Mouse (Mus musculus): Measurements from ENCODE around the gene Kansl1l. TPM values are rescaled to one million over a fixed set of nuclear protein-coding genes. Genes with fewer than 3 reads are reported as not detected.
A peak's percentile ranks its signal among the peaks of the same experiment; 100 is the strongest.

Kansl1l gene
- polyA plus RNA-seq, 1 experiment from 2014 or later, result 19.2 TPM

GRCm38 (mm10) chr1:66815941-66816777 lies 1.2 kb downstream of the Kansl1l start:
- H3K27me3 ChIP-seq (replicated peaks), result 0 out of 2 replicates have a peak, but pooled peaks cover 2% of the 10 kb centered on the region
- no peaks in the 10 kb centered on the region for H3K36me3 ChIP-seq
- peak overlapping the region; percentile 77 for H3K4me3 ChIP-seq
- peak; percentile 48 for ATAC-seq (ENCODE audit: low FRiP score, low read depth)
- WGBS, result 1% methylated on average over 39 of the region's 39 CpGs
- H3K4me1 ChIP-seq, result peaks cover 17% of the 10 kb centered on the region
- H3K9ac ChIP-seq, result peak overlapping the region; percentile 60
- peak overlapping the region; percentile 75 for H3K4me2 ChIP-seq (replicated peaks)
- peak overlapping the region; percentile 95; the same call in 1 of the 2 replicates for H3K27ac ChIP-seq
- H3K9me3 ChIP-seq, result no peaks in the 10 kb centered on the region

- Histone ChIP-seq H3K9ac (no peak overlapping the region), H3K4me2 (replicated peaks) (peak overlapping the region; percentile 38), H3K9me3 (no peaks in the 10 kb centered on the region)
Observed at GRCm38 (mm10) chr1:66814756-66815155, 2.6 kb downstream of the Kansl1l start.

GRCm38 (mm10) chr1:66813191-66813590 lies 4.2 kb downstream of the Kansl1l start:
- WGBS, result 90% methylated on average over 1 of the region's 1 CpGs
- Histone ChIP-seq H3K9ac (no peak overlapping the region), H3K27me3 (replicated peaks) (no peaks in the 10 kb centered on the region), H3K27ac (no peak overlapping the region), H3K4me2 (replicated peaks) (no peak overlapping the region), H3K4me1 (peaks cover 13% of the 10 kb centered on the region), H3K36me3 (no peaks in the 10 kb centered on the region), H3K9me3 (no peaks in the 10 kb centered on the region), H3K4me3 (no peak overlapping the region)
- no peak for ATAC-seq (ENCODE audit: low FRiP score, low read depth)

More at GRCm38 (mm10) chr1:66814756-66815155, 2.6 kb downstream of the Kansl1l start:
- no peak overlapping the region for H3K27ac ChIP-seq
- H3K27me3 ChIP-seq (replicated peaks), result 0 out of 2 replicates have a peak, but pooled peaks cover 2% of the 10 kb centered on the region
- H3K36me3 ChIP-seq, result no peaks in the 10 kb centered on the region
- no peak for ATAC-seq (ENCODE audit: low FRiP score, low read depth)
- WGBS, result 55% methylated on average over 8 of the region's 8 CpGs
- H3K4me1 ChIP-seq, result peaks cover 13% of the 10 kb centered on the region
- H3K4me3 ChIP-seq, result no peak overlapping the region

GRCm38 (mm10) chr1:66806821-66807220 lies 10.5 kb downstream of the Kansl1l start:
- no peaks in the 10 kb centered on the region for H3K4me1 ChIP-seq
- no peak overlapping the region for H3K9ac ChIP-seq
- no peaks in the 10 kb centered on the region for H3K9me3 ChIP-seq

GRCm38 (mm10) chr1:66805408-66805807 lies 12.0 kb downstream of the Kansl1l start:
- whole genome bisulfite sequencing, result 92% methylated on average over 1 of the region's 1 CpGs
- peaks cover 13% of the 10 kb centered on the region for H3K36me3 ChIP-seq
- H3K9ac ChIP-seq, result no peak overlapping the region
- H3K4me3 ChIP-seq, result no peak overlapping the region
- ATAC-seq (ENCODE audit: low FRiP score, low read depth), result no peak
- no peaks in the 10 kb centered on the region for H3K27me3 ChIP-seq (replicated peaks)
- no peaks in the 10 kb centered on the region for H3K9me3 ChIP-seq
- no peak overlapping the region for H3K4me2 ChIP-seq (replicated peaks)
- H3K4me1 ChIP-seq, result no peaks in the 10 kb centered on the region
- no peak overlapping the region for H3K27ac ChIP-seq

More at GRCm38 (mm10) chr1:66806821-66807220, 10.5 kb downstream of the Kansl1l start:
- H3K27me3 ChIP-seq (replicated peaks), result no peaks in the 10 kb centered on the region
- no peak overlapping the region for H3K4me3 ChIP-seq
- H3K4me2 ChIP-seq (replicated peaks), result no peak overlapping the region
- H3K36me3 ChIP-seq, result 0 out of 2 replicates have a peak, but pooled peaks cover 2% of the 10 kb centered on the region
- ATAC-seq (ENCODE audit: low FRiP score, low read depth), result no peak
- no peak overlapping the region for H3K27ac ChIP-seq
- 90% methylated on average over 1 of the region's 1 CpGs for WGBS

- Histone ChIP-seq H3K9ac (no peak overlapping the region), H3K4me2 (replicated peaks) (no peak overlapping the region), H3K4me3 (no peak overlapping the region), H3K27me3 (replicated peaks) (no peaks in the 10 kb centered on the region), H3K36me3 (peaks cover 20% of the 10 kb centered on the region), H3K27ac (no peak overlapping the region), H3K9me3 (no peaks in the 10 kb centered on the region), H3K4me1 (no peaks in the 10 kb centered on the region)
- ATAC-seq (ENCODE audit: low FRiP score, low read depth), result no peak
- 67% methylated on average over 5 of the region's 5 CpGs for WGBS
Observed at GRCm38 (mm10) chr1:66804710-66805109, 12.7 kb downstream of the Kansl1l start.

- 85% methylated on average over 2 of the region's 2 CpGs for WGBS
Observed at GRCm38 (mm10) chr1:66797962-66798361, 19.4 kb downstream of the Kansl1l start.

GRCm38 (mm10) chr1:66792838-66793466 lies 24.4 kb downstream of the Kansl1l start:
- 93% methylated on average over 2 of the region's 2 CpGs for WGBS
- no peaks in the 10 kb centered on the region for H3K27me3 ChIP-seq (replicated peaks)
- no peak overlapping the region for H3K9ac ChIP-seq
- no peak overlapping the region for H3K4me2 ChIP-seq (replicated peaks)
- no peaks in the 10 kb centered on the region for H3K9me3 ChIP-seq
- no peaks in the 10 kb centered on the region for H3K36me3 ChIP-seq
- no peak overlapping the region for H3K4me3 ChIP-seq
- no peaks in the 10 kb centered on the region for H3K4me1 ChIP-seq
- no peak overlapping the region for H3K27ac ChIP-seq
- ATAC-seq (ENCODE audit: low FRiP score, low read depth), result no peak

More at GRCm38 (mm10) chr1:66797962-66798361, 19.4 kb downstream of the Kansl1l start:
- peaks cover 20% of the 10 kb centered on the region for H3K36me3 ChIP-seq
- H3K27me3 ChIP-seq (replicated peaks), result no peaks in the 10 kb centered on the region
- H3K9ac ChIP-seq, result no peak overlapping the region
- no peaks in the 10 kb centered on the region for H3K4me1 ChIP-seq
- no peak for ATAC-seq (ENCODE audit: low FRiP score, low read depth)
- no peak overlapping the region for H3K4me2 ChIP-seq (replicated peaks)
- no peaks in the 10 kb centered on the region for H3K9me3 ChIP-seq
- H3K27ac ChIP-seq, result no peak overlapping the region
- no peak overlapping the region for H3K4me3 ChIP-seq

- WGBS, result 72% methylated on average over 2 of the region's 2 CpGs
Observed at GRCm38 (mm10) chr1:66782296-66782695, 35.1 kb downstream of the Kansl1l start.

GRCm38 (mm10) chr1:66781027-66781426 lies 36.3 kb downstream of the Kansl1l start:
- ATAC-seq (ENCODE audit: low FRiP score, low read depth), result no peak
- Histone ChIP-seq H3K9ac (no peak overlapping the region), H3K4me3 (no peak overlapping the region), H3K9me3 (no peaks in the 10 kb centered on the region), H3K4me1 (no peaks in the 10 kb centered on the region), H3K27me3 (replicated peaks) (no peaks in the 10 kb centered on the region), H3K4me2 (replicated peaks) (no peak overlapping the region), H3K36me3 (no peaks in the 10 kb centered on the region), H3K27ac (no peak overlapping the region)
- WGBS, result 91% methylated on average over 4 of the region's 4 CpGs

More at GRCm38 (mm10) chr1:66782296-66782695, 35.1 kb downstream of the Kansl1l start:
- H3K27ac ChIP-seq, result no peak overlapping the region
- H3K27me3 ChIP-seq (replicated peaks), result no peaks in the 10 kb centered on the region
- no peaks in the 10 kb centered on the region for H3K9me3 ChIP-seq
- no peak overlapping the region for H3K4me2 ChIP-seq (replicated peaks)
- ATAC-seq (ENCODE audit: low FRiP score, low read depth), result no peak
- H3K9ac ChIP-seq, result no peak overlapping the region
- no peaks in the 10 kb centered on the region for H3K4me1 ChIP-seq
- H3K36me3 ChIP-seq, result no peaks in the 10 kb centered on the region
- no peak overlapping the region for H3K4me3 ChIP-seq

- Histone ChIP-seq H3K4me2 (replicated peaks) (no peak overlapping the region), H3K27ac (no peak overlapping the region), H3K36me3 (no peaks in the 10 kb centered on the region), H3K4me1 (no peaks in the 10 kb centered on the region), H3K27me3 (replicated peaks) (no peaks in the 10 kb centered on the region), H3K9ac (no peak overlapping the region), H3K9me3 (no peaks in the 10 kb centered on the region), H3K4me3 (no peak overlapping the region)
- ATAC-seq (ENCODE audit: low FRiP score, low read depth), result no peak
- WGBS, result 96% methylated on average over 1 of the region's 1 CpGs
Observed at GRCm38 (mm10) chr1:66778798-66779197, 38.6 kb downstream of the Kansl1l start.

GRCm38 (mm10) chr1:66777878-66778277 lies 39.5 kb downstream of the Kansl1l start:
- WGBS, result 87% methylated on average over 2 of the region's 2 CpGs
- Histone ChIP-seq H3K9me3 (no peaks in the 10 kb centered on the region), H3K27me3 (replicated peaks) (no peaks in the 10 kb centered on the region), H3K4me1 (no peaks in the 10 kb centered on the region), H3K27ac (no peak overlapping the region), H3K4me3 (no peak overlapping the region), H3K4me2 (replicated peaks) (no peak overlapping the region), H3K36me3 (no peaks in the 10 kb centered on the region), H3K9ac (no peak overlapping the region)
- ATAC-seq (ENCODE audit: low FRiP score, low read depth), result no peak

Measured in neural tube, embryonic 12.5 days (tissue).